Mouse (Mus musculus) right cerebral cortex, postnatal 36 days (tissue): ENCODE measurements around the gene Rabep1.
"Not testable (repeated sequence)": the region's sequence is repeated elsewhere in the genome, so short reads cannot be mapped to it uniquely, and the experiment has no call there.

ENCODE experiments used
- DNase-seq, 2 experiments: peaks; one replicate each; pipeline ENCODE4 v3.0.0; 2022; ENCODE audit warnings: low spot score in 2 of 2, mixed read lengths in 1 of 2

Rabep1 gene

GRCm38 (mm10) chr11:70891616-70892015 is 47.0 kb downstream of the Rabep1 start:
- no peak for DNase-seq

GRCm38 (mm10) chr11:70897680-70898079 is 53.1 kb downstream of the Rabep1 start:
- no peak for DNase-seq

- not testable (repeated sequence) for DNase-seq
Observed at GRCm38 (mm10) chr11:70898182-70898581, 53.6 kb downstream of the Rabep1 start.

GRCm38 (mm10) chr11:70906681-70907080 is 62.1 kb downstream of the Rabep1 start:
- DNase-seq, result peak in 1 of 2 experiments; percentile 17

DNA sequence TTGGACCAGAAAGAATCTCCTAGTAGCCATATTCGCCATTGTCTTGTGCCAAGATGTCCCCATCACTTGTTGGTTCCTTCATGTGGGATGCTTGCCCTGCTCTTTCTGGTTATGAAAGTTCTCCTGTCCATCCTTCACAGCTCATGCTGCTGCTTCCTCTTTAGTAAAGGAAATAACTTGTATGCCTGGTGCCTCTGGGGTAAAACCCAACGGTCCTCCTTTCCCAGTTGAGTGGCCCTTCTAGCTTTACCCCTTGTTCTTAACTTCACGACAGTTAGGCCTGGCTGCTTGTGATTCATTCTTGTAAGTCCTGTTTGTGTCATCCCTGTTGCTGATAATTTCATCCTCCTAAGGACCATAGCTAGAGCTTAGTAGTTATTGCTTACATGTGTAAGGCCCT is 66.7 kb downstream of the Rabep1 start:
- DNase-seq, result no peak

GRCm38 (mm10) chr11:70911920-70912319 is 67.3 kb downstream of the Rabep1 start:
- DNase-seq, result no peak

DNA sequence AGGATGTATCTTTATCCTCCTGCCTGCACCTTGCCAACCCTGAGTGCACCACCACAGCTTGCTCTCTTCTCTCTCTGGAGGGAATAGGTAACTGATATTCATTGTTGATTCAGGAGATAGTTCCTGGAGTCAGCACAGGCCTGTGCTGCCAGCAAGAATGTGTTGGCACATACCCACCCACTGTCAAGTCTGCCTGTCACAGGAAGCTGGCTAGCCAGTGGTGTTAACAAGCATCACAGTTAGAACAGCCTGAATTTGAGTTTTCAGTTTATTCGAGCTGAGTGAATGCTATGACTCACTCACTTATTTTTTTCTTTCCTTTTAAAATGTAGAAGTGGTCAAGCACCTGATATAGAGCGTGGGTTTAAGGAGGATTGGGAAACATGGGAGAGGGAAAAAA is 73.3 kb downstream of the Rabep1 start:
- peak; percentile 41 to 73 for DNase-seq

GRCm38 (mm10) chr11:70919524-70919923 is 74.9 kb downstream of the Rabep1 start:
- no peak for DNase-seq

DNA sequence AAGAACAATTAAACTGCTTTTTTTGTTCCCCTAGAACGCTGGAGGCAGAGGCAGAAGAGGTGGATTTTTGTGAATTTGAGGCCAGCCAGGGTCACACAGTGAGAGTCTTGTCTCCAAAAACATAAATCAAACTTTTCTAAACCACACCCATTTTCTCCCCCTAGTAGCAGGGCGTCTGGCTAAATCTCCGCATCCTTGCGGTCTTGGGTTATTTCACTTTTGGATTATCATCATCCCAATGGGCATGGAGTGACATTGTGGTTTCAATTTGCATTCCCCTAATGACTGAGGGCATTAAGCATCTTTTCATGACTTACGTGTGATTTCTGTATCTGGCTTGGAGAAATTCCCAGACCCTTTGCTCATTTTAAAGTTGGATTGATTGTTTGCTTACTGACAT is 86.9 kb downstream of the Rabep1 start:
- no peak for DNase-seq

GRCm38 (mm10) chr11:70935316-70935715 is 90.7 kb downstream of the Rabep1 start:
- no peak for DNase-seq

DNA sequence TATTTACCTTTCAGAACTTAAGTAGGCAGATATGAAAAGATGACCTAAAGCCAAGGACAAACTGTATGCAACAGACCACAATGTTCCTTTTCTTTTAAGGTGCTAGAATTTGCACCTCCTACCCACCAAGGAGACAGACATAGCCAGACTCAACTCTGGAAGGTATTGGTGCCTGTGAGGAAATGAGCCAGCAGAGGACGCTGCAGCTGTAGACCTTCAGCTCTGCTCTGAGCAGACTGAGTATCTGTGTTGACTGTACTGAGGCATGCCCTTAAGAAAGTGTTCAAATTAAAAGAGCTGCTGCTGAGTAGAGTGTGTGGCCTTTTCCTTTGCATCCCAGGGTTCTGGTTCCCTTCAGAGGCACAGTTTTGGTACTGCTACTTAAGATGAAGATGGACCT is 98.0 kb downstream of the Rabep1 start:
- no peak for DNase-seq

DNA sequence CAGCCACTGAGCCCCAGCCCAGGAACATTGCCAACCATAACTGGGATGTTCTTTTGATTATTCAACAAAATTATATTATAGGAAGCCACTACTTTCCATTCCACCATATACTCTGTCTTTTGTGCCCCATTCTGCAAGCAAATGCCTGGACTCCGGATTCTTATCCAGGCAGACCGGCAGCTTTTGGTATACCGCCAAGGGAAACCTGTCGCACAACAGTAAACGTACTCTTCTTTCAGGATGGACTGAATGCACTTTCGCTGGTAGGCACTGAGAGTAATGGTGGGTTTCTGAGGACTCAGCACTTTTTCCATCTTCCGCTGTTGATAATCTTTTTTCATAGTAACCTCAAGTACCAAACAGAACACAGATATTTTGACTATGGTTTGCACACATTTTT is 99.1 kb downstream of the Rabep1 start:
- no peak for DNase-seq

- DNase-seq, result no peak
Observed at GRCm38 (mm10) chr11:70944935-70945817, 100.6 kb downstream of the Rabep1 start.

- DNase-seq, result no peak
Observed at GRCm38 (mm10) chr11:70954711-70955110, 110.1 kb downstream of the Rabep1 start.

DNA sequence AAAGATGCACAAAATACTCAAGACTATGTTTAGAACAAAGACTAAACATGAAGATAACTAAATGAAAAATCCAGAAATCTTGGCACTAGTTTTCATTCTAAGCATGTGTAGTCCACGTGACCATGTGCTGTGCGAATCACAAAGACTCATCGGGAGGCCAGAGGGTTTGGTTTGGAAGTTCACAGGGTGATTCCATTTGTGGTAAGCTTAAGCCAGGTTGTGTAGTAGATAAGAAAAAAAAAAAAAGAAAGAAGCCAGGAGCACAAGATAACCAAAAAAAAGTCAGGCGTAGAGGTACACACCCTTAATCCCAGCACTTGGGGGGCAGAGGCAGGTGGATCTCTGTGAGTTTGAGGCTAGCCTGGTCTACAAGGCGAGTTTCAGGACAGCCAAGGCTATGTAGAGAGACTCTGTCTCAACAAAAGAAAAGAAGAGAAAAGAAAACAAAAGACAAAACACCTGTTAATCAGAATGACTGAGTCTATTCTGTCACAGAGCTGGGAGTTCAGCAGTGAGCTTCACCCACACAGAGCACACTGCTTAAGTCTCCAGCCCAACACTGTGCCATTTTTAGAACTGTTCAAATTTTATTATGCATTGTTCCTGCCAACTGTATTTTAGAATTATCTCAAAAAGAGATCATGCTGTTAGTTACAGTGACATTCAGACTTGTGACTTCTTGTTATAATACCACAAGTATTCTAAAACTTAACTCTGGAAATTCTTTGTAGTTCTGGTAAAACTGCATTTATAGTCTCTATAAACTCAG is 116.4 kb downstream of the Rabep1 start:
- no peak for DNase-seq

GRCm38 (mm10) chr11:70964222-70964907 is 119.8 kb downstream of the Rabep1 start:
- DNase-seq, result no peak

- peak in 1 of 2 experiments; percentile 44 for DNase-seq
Observed at GRCm38 (mm10) chr11:70969271-70969794, 124.8 kb downstream of the Rabep1 start.

GRCm38 (mm10) chr11:70969821-70970559 is 125.4 kb downstream of the Rabep1 start, which contains the start of the genes Nup88 and Rpain:
Gene Nup88, minus strand, starts transcription at chr11:70969973.
Gene Rpain, plus strand, starts transcription at chr11:70970213.
- DNase-seq, result peak; percentile 94 to 95

- DNase-seq, result no peak
Observed at GRCm38 (mm10) chr11:70970560-70971540, 126.3 kb downstream of the Rabep1 start.

- no peak for DNase-seq
Observed at GRCm38 (mm10) chr11:70972586-70972985, 128.0 kb downstream of the Rabep1 start.
